Mouse (Mus musculus) forebrain, embryonic 16.5 days (tissue): ENCODE measurements at regions not wholly inside any gene's neighbourhood (a gene's known extent, or its start where the extent isn't known, plus 50 kb on each side); places are given as distances from the start of the nearest gene placed in this dataset.
"Not testable (repeated sequence)": the region's sequence is repeated elsewhere in the genome, so short reads cannot be mapped to it uniquely, and the experiment has no call there.

Experiments
- ATAC-seq: fragments of 200-750 bp; cut with Nextera tagmentation; 2 replicates; pipeline ENCODE4 v1.8.0; 2017; ENCODE audit warnings: mild to moderate bottlenecking, moderate library complexity
- H3K27ac ChIP-seq: fragments of 300-500 bp; sonication (generic); 2 replicates; pipeline ENCODE4 v1.5.1; 2014; ENCODE audit warnings: low read length, control low read depth
- H3K27me3 ChIP-seq: fragments of 300-500 bp; sonication (generic); replicated peaks from 2 replicates; pipeline ENCODE4 v1.6.1; 2014; ENCODE audit warnings: low read length; ENCODE audit not compliant: control insufficient read depth, insufficient read depth
- H3K36me3 ChIP-seq: fragments of 300-500 bp; sonication (generic); 2 replicates; pipeline ENCODE4 v1.6.1; 2014; ENCODE audit not compliant: control insufficient read depth, insufficient read depth
- H3K4me1 ChIP-seq: fragments of 300-500 bp; sonication (generic); replicated peaks from 2 replicates; pipeline ENCODE4 v1.6.1; 2014; ENCODE audit warnings: low read length; ENCODE audit not compliant: control insufficient read depth, insufficient read depth
- H3K4me2 ChIP-seq: fragments of 300-500 bp; sonication (generic); 2 replicates; pipeline ENCODE4 v1.6.1; 2014; ENCODE audit warnings: mild to moderate bottlenecking, low read length, control low read depth
- H3K4me3 ChIP-seq: fragments of 300-500 bp; sonication (generic); replicated peaks from 2 replicates; pipeline ENCODE4 v1.5.1; 2014; ENCODE audit warnings: mild to moderate bottlenecking, low read length, control low read depth
- H3K9ac ChIP-seq: fragments of 300-500 bp; sonication (generic); replicated peaks from 2 replicates; pipeline ENCODE4 v1.6.1; 2014; ENCODE audit warnings: low read depth, low read length, control low read depth
- H3K9me3 ChIP-seq: fragments of 300-500 bp; sonication (generic); 2 replicates; pipeline ENCODE4 v1.6.1; 2016; ENCODE audit warnings: low read length; ENCODE audit not compliant: control insufficient read depth
- WGBS: fragments of 180-500 bp; shearing (Covaris S2); extraction: QIAGEN DNeasy Blood & Tissue Kit; methylation state at CpG from one replicate; pipeline ENCODE4 v1.1.7; 2014; 5-methylcytosine and 5-hydroxymethylcytosine counted together

DNA sequence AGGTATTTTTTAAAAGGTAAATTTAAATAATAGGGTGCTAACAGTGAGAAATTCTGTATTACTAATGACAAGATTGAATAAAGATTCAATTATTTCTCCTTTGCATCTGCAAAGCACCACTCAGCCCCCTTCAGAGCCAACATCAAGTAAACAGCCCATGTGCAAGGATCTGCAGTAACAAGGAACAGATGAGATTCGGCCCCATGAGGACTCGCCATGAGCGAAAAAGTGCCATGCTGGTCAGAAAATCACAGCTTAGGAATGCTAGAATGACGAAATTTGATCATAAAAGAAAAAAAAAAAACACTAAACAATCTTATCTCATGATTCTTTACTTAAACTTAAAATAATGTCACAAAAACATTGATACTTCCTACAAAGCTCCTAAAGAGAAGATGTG, 245.5 kb upstream of the Speer4f2 start:
- Histone ChIP-seq H3K4me1 (no peaks in the 10 kb centered on the region), H3K9me3 (no peaks in the 10 kb centered on the region), H3K36me3 (no peaks in the 10 kb centered on the region), H3K4me2 (no peak overlapping the region), H3K27me3 (no peaks in the 10 kb centered on the region), H3K27ac (no peak overlapping the region), H3K4me3 (no peak overlapping the region), H3K9ac (no peak overlapping the region)
- WGBS, result 77% methylated on average over 4 of the region's 4 CpGs
- ATAC-seq, result no peak

DNA sequence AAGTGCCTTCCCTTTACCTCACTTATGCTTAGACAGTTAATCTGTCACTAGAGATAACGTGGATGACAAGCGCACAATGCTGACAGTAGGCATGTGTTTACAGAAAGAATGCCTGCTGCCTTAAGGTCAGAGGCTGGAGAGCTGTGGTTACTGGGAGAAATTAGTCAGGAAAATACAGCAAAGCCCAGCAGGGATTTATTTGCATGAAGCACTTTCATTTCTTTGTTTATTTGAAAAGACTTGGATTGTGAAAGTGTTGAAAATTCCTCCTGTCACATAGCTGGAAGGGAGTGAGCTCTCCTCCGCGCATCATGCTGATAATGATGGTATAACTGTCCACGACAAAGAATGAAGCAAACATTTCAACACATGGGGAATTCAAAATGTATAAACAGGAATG, 237.5 kb upstream of the Speer4f2 start:
- no peak for ATAC-seq
- no peak overlapping the region for H3K27ac ChIP-seq
- no peaks in the 10 kb centered on the region for H3K9me3 ChIP-seq
- H3K4me3 ChIP-seq, result no peak overlapping the region
- no peaks in the 10 kb centered on the region for H3K4me1 ChIP-seq
- H3K27me3 ChIP-seq, result no peaks in the 10 kb centered on the region
- no peak overlapping the region for H3K9ac ChIP-seq
- H3K36me3 ChIP-seq, result no peaks in the 10 kb centered on the region
- no peak overlapping the region for H3K4me2 ChIP-seq
- WGBS, result 72% methylated on average over 5 of the region's 5 CpGs

DNA sequence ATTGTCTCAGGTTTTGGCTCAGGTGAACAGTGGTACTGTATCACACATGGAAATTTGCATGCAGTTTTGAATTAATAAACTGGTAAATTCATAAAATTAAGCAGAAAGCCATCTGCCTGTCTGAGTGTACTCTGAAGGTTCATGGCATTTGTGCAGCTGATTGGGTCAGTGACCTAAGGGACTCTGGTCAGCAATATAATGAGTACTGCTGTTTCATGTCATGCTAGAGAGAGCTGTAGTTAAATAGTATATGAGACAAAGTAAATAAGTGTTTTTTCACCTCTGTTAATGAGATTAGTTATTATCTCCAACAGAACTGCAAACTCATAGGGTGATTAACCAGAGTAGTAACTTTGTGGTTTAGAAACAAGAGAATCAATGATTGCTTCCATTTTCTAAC, 231.4 kb upstream of the Speer4f2 start:
- H3K4me2 ChIP-seq, result no peak overlapping the region
- H3K27me3 ChIP-seq, result no peaks in the 10 kb centered on the region
- H3K9me3 ChIP-seq, result no peaks in the 10 kb centered on the region
- H3K4me1 ChIP-seq, result no peaks in the 10 kb centered on the region
- no peak overlapping the region for H3K4me3 ChIP-seq
- no peak overlapping the region for H3K9ac ChIP-seq
- no peak overlapping the region for H3K27ac ChIP-seq
- no peaks in the 10 kb centered on the region for H3K36me3 ChIP-seq
- ATAC-seq, result no peak

DNA sequence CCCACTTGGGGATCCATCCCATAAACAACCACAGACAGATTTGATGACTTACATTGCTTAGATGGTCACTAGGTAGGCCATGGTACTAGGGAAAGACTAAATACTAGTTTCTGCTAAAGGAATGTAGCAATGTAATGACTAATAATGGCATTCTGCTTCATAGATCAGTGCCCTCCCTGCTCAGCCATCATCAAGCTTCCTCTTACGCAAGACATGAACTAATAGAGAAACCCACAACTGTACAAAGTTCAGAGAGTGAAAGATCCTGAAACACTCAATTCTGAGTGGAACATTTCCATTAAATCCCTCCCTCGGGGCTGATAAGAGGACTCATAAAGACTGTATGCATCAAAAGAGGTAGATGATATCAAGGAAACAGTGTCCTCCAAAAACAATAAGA, 198.4 kb upstream of the Speer4f2 start:
- no peak overlapping the region for H3K27ac ChIP-seq
- H3K4me2 ChIP-seq, result no peak overlapping the region
- H3K4me3 ChIP-seq, result no peak overlapping the region
- H3K27me3 ChIP-seq, result no peaks in the 10 kb centered on the region
- H3K36me3 ChIP-seq, result no peaks in the 10 kb centered on the region
- no peak overlapping the region for H3K9ac ChIP-seq
- WGBS, result 94% methylated on average over 2 of the region's 2 CpGs
- no peaks in the 10 kb centered on the region for H3K9me3 ChIP-seq
- no peak for ATAC-seq
- H3K4me1 ChIP-seq, result no peaks in the 10 kb centered on the region

DNA sequence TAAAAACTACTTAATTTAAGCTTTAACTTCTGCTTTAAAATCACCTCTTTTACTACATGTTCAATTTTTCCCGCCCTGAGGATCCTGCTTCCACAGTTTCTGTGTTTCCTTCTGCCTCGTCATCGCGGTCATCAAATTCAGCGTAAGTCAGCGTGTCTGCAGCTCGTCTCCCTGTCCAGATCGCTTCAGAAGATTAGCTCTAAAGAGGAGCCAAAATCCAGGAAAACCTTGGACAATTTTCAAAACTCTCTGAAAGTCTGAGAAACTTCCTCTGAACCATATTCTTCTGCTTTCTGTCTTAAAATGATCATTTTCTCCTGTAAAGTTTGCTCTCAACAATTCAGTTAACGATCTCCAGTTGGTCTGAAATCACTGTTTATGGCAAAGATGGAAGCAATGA, 196.2 kb upstream of the Speer4f2 start:
- Histone ChIP-seq H3K4me3 (no peak overlapping the region), H3K9me3 (no peaks in the 10 kb centered on the region), H3K27me3 (no peaks in the 10 kb centered on the region), H3K27ac (no peak overlapping the region), H3K4me1 (no peaks in the 10 kb centered on the region), H3K36me3 (no peaks in the 10 kb centered on the region), H3K9ac (no peak overlapping the region), H3K4me2 (no peak overlapping the region)
- no peak for ATAC-seq
- WGBS, result 77% methylated on average over 9 of the region's 9 CpGs

DNA sequence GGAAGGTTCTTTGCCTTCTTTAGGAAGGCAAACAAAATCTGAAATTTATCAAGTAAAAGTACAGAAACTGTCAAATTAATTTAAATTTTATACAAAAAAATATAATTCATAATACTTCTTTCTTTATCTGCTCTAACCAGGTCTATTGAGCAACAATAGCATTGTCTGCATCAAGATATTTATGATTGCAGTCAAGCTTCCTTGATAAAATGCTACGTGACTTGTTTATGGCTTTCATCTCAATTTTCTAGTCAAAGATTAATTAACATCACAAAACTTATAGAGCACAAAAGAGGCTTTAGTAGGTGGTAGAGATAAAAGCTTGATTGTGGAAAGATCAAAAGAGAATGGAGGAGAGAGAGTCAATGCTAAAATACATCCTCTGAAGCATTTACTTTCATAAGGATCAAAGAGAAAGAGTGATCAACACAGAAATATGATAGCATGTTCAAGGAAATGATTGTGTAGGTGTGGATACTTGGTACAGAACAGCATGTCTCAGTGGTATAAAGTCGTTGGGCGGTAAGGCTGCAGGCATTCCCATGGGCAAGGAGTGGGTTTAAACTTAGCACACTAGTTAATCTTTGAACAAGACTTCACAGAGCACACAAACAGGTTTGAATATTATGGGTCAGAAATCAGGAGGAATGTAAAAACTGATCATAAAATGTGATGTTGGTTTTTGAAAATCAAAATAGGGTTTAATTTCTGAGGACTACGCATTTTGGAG, 164.3 kb upstream of the Speer4f2 start:
- no peaks in the 10 kb centered on the region for H3K4me1 ChIP-seq
- no peak overlapping the region for H3K4me3 ChIP-seq
- H3K27me3 ChIP-seq, result no peaks in the 10 kb centered on the region
- no peaks in the 10 kb centered on the region for H3K36me3 ChIP-seq
- no peak overlapping the region for H3K9ac ChIP-seq
- WGBS, result 72% methylated on average over 4 of the region's 4 CpGs
- no peaks in the 10 kb centered on the region for H3K9me3 ChIP-seq
- no peak overlapping the region for H3K4me2 ChIP-seq
- ATAC-seq, result no peak
- no peak overlapping the region for H3K27ac ChIP-seq

DNA sequence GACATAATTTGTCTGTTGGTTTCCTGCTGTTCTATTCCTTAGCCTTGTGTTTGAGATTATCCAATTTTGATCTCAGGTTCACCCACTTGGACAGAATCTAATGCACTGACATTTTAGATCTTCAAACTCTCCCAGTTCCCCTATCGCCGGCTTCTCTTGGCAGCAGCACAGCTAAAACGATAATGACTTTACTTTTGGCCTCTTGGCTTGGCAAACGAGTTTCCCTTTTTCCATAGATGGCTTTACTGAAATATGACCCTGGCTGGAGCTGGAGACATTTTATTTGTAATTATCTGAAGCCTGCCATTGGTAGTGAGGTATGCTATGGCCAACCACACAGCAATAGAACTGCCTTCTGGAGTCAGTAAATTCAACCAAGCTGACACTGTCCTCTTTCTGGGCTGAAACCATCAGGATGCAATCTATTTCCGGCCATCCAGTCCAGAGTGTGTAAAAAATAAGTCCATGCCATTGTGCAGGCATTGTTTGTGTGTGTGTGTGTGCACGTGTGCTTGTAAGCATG, 162.2 kb upstream of the Speer4f2 start:
- no peak for ATAC-seq
- Histone ChIP-seq H3K4me2 (no peak overlapping the region), H3K4me1 (no peaks in the 10 kb centered on the region), H3K9me3 (no peaks in the 10 kb centered on the region), H3K4me3 (no peak overlapping the region), H3K9ac (no peak overlapping the region), H3K27me3 (no peaks in the 10 kb centered on the region), H3K27ac (no peak overlapping the region), H3K36me3 (no peaks in the 10 kb centered on the region)
- WGBS, result 75% methylated on average over 6 of the region's 6 CpGs

DNA sequence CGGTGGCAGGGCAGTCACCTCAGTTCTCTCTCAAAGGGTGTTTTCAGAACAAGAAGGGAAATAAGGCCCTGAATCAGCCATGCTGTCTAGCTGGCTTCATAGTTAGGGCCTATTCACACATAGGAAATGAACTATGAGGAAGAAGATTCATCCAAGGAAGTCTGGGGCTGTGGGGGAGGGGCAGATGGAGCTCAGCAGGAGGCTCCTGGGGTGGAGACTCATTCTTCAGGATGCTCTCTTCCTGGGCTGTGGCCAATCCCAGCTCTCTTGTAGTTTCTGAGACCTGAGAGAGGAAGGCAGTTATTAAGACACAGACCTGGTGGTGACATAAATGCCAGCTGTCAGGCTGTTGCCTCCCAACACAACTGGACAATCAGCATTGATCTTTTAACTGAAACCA, 149.4 kb upstream of the Speer4f2 start:
- ATAC-seq, H3K9me3 ChIP-seq, H3K27ac ChIP-seq, H3K36me3 ChIP-seq, H3K4me2 ChIP-seq, H3K4me1 ChIP-seq, H3K27me3 ChIP-seq, H3K9ac ChIP-seq, H3K4me3 ChIP-seq: not testable (repeated sequence)
- 83% methylated on average over 1 of the region's 1 CpGs for whole genome bisulfite sequencing

DNA sequence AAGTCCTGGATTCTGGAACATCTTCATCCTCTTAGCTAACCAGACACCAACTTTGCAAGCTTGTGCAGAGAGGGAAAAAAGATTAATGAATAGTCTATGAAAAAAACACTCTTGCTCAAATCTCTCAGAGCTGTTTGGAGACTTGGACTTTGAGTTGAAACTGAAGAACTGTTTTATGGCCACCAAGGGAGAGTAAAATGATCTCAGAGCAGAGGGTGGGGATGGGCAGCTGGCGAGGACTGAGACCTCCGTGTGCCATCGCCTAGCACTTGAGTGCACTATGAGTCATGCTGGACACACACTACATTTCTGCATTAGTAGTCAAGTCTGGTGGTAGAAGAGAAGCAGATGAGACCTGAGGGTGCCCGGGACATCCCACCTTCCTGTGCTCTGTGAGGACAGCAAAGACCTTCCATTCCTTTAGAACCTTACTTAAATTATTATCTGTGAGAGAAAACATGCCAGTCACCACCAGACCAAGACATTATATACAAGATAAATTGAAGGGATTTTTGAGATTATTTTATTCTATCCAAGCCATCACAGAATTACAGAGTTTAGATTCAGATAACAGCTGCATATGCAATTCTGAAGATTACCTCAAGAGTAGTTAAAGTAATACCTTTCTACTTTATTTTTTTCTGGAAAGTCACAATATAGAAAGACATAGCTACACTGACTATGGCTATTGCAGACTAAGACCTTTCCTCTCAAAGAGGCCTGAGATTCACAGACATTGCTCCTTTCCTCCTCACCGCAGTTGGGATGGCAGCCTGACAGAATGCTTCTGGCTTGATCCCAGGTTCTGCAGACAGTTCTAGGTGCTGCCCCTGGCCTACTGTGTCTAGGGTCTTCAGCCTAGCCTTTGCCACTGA, 125.0 kb upstream of the Speer4f2 start:
- no peaks in the 10 kb centered on the region for H3K27me3 ChIP-seq
- H3K4me3 ChIP-seq, result no peak overlapping the region
- no peaks in the 10 kb centered on the region for H3K4me1 ChIP-seq
- H3K27ac ChIP-seq, result no peak overlapping the region
- no peaks in the 10 kb centered on the region for H3K9me3 ChIP-seq
- WGBS, result 91% methylated on average over 5 of the region's 5 CpGs
- no peak overlapping the region for H3K4me2 ChIP-seq
- H3K9ac ChIP-seq, result no peak overlapping the region
- H3K36me3 ChIP-seq, result no peaks in the 10 kb centered on the region
- no peak for ATAC-seq
